Mouse (Mus musculus): Measurements from ENCODE around the gene Ccnb2.

- TF ChIP-seq POLR2A (IDR thresholded peaks at IDR 0.05; ENCODE audit: insufficient read length, low read depth) (no peak), MYOG (IDR thresholded peaks at IDR 0.05; ENCODE audit: control insufficient read depth in 1 of 3, insufficient read depth in 1 of 3, insufficient read length in 2 of 3, low read depth in 2 of 3) (no peak), POLR2AphosphoS2 (IDR thresholded peaks at IDR 0.05; ENCODE audit: insufficient read length, low read depth) (no peak), USF1 (IDR thresholded peaks at IDR 0.05; ENCODE audit: low read depth) (no peak), TCF12 (IDR thresholded peaks at IDR 0.05; ENCODE audit: insufficient read depth, poor library complexity, severe bottlenecking) (no peak), SRF (IDR thresholded peaks at IDR 0.05; ENCODE audit: control insufficient read depth, insufficient read length, low read depth) (no peak), MAX (IDR thresholded peaks at IDR 0.05; ENCODE audit: low read depth) (no peak), E2F4 (IDR thresholded peaks at IDR 0.05; ENCODE audit: insufficient read depth) (no peak), CEBPB (IDR thresholded peaks at IDR 0.05; ENCODE audit: insufficient read depth, poor library complexity, severe bottlenecking) (no peak), MYOD1 (IDR thresholded peaks at IDR 0.05; ENCODE audit: control insufficient read depth in 1 of 3, insufficient read length in 2 of 3, low read depth in 2 of 3) (no peak)
These were observed 29.4 kb downstream of the Ccnb2 start for GRCm38 (mm10) chr9:70391660-70392562.

Data from myocyte (in vitro differentiated cells).